Mouse (Mus musculus): ENCODE results near the gene Panx2. TPM values are rescaled to one million over a fixed set of nuclear protein-coding genes. Genes with fewer than 3 reads are reported as not detected.

Panx2 gene
- total and polyA plus RNA-seq, 3 experiments = not detected

GRCm38 (mm10) chr15:89084826-89085225 lies 25.3 kb downstream of the Panx2 start:
- Histone ChIP-seq H3K9me3 (replicated peaks; ENCODE audit: insufficient read depth, low read length) (no peaks in the 10 kb centered on the region), H3K27me3 (ENCODE audit: control insufficient read depth in 1 of 2, insufficient read depth in 2 of 2, low read length in 2 of 2) (no peaks in the 10 kb centered on the region), H3K4me3 (ENCODE audit: control insufficient read depth in 1 of 2, insufficient read depth in 1 of 2, low read depth in 2 of 2, low read length in 2 of 2) (no peak overlapping the region), H3K9ac (ENCODE audit: control insufficient read depth, low read depth, low read length, poor library complexity, severe bottlenecking) (no peak overlapping the region), H3K79me2 (ENCODE audit: control insufficient read depth, insufficient read depth, low read length, poor library complexity) (peaks cover 3% of the 10 kb centered on the region; the same call in 1 of the 2 replicates), H3K27ac (ENCODE audit: control insufficient read depth, low read depth, low read length) (no peak overlapping the region), H3K36me3 (ENCODE audit: control insufficient read depth in 1 of 2, insufficient read depth in 2 of 2, low read length in 2 of 2) (peaks cover 0 to 4% of the 10 kb centered on the region in 2 experiments; a peak in 1 of 4 replicates), H3K4me1 (ENCODE audit: control insufficient read depth in 1 of 2, insufficient read depth in 2 of 2, low read length in 2 of 2) (no peaks in the 10 kb centered on the region)
- no peak for DNase-seq (ENCODE audit: low read depth, low spot score)
- TF ChIP-seq MXI1 (IDR thresholded peaks at IDR 0.05; ENCODE audit: low read depth, low read length) (no peak), ZMIZ1 (IDR thresholded peaks at IDR 0.05; ENCODE audit: low read depth, low read length) (no peak), SMC3 (IDR thresholded peaks at IDR 0.05; ENCODE audit: low read depth, low read length) (no peak), HCFC1 (IDR thresholded peaks at IDR 0.05; ENCODE audit: low read depth, low read length) (no peak), ZKSCAN1 (IDR thresholded peaks at IDR 0.05; ENCODE audit: low read depth, low read length) (no peak), USF2 (IDR thresholded peaks at IDR 0.05; ENCODE audit: borderline replicate concordance in 1 of 2, insufficient read depth in 1 of 2, low read depth in 1 of 2, low read length in 2 of 2) (no peak), MAX (IDR thresholded peaks at IDR 0.05; ENCODE audit: low read length) (no peak)

- H3K79me2 ChIP-seq (ENCODE audit: control insufficient read depth, insufficient read depth, low read length, poor library complexity) = peaks cover 3% of the 10 kb centered on the region; the same call in 1 of the 2 replicates
- no peaks in the 10 kb centered on the region; a peak in 1 of 4 replicates for H3K36me3 ChIP-seq (ENCODE audit: control insufficient read depth in 1 of 2, insufficient read depth in 2 of 2, low read length in 2 of 2)
- DNase-seq (ENCODE audit: low read depth, low spot score) = peak; percentile 91
- H3K9me3 ChIP-seq (replicated peaks; ENCODE audit: insufficient read depth, low read length) = no peaks in the 10 kb centered on the region
- no peaks in the 10 kb centered on the region for H3K27me3 ChIP-seq (ENCODE audit: control insufficient read depth in 1 of 2, insufficient read depth in 2 of 2, low read length in 2 of 2)
- H3K4me3 ChIP-seq (ENCODE audit: control insufficient read depth in 1 of 2, insufficient read depth in 1 of 2, low read depth in 2 of 2, low read length in 2 of 2) = peak within 1 kb of the TSS; percentile 84 to 86
- peak within 1 kb of the TSS; percentile 95 for H3K9ac ChIP-seq (ENCODE audit: control insufficient read depth, low read depth, low read length, poor library complexity, severe bottlenecking)
- H3K4me1 ChIP-seq (ENCODE audit: control insufficient read depth in 1 of 2, insufficient read depth in 2 of 2, low read length in 2 of 2) = peaks cover 2% of the 10 kb centered on the region in 2 experiments; a peak in 2 of 4 replicates
- peak within 1 kb of the TSS; percentile 45; the same call in 1 of the 2 replicates for H3K27ac ChIP-seq (ENCODE audit: control insufficient read depth, low read depth, low read length)
- TF ChIP-seq ZMIZ1 (IDR thresholded peaks at IDR 0.05; ENCODE audit: low read depth, low read length) = peak; percentile 88
- TF ChIP-seq EP300 (IDR thresholded peaks at IDR 0.05; ENCODE audit: low read depth in 1 of 2, low read length in 2 of 2) = no peak
- TF ChIP-seq MYB (IDR thresholded peaks at IDR 0.05; ENCODE audit: low read depth, low read length) = no peak
- peak; percentile 74 for TF ChIP-seq ELF1 (IDR thresholded peaks at IDR 0.05; ENCODE audit: low read depth, low read length)
- TF ChIP-seq GATA1 (IDR thresholded peaks at IDR 0.05; ENCODE audit: low read depth, low read length) = no peak
- no peak for TF ChIP-seq ZKSCAN1 (IDR thresholded peaks at IDR 0.05; ENCODE audit: low read depth, low read length)
- no peak for TF ChIP-seq SMC3 (IDR thresholded peaks at IDR 0.05; ENCODE audit: low read depth, low read length)
- TF ChIP-seq JUND (IDR thresholded peaks at IDR 0.05; ENCODE audit: low read depth, low read length) = no peak
- no peak for TF ChIP-seq ZNF384 (IDR thresholded peaks at IDR 0.05; ENCODE audit: low read depth, low read length)
- no peak for TF ChIP-seq UBTF (IDR thresholded peaks at IDR 0.05; ENCODE audit: borderline replicate concordance, insufficient read depth, low read depth, low read length)
- no peak for TF ChIP-seq CTCF (IDR thresholded peaks at IDR 0.05 in 2 of 3, conservative IDR thresholded peaks at IDR 0.05 in 1 of 3; ENCODE audit: control insufficient read depth in 1 of 3, insufficient read depth in 1 of 3, low read depth in 2 of 3, low read length in 3 of 3, poor library complexity in 1 of 3, severe bottlenecking in 1 of 3)
- peak; percentile 78; the same call in 1 of the 2 replicates for TF ChIP-seq SIN3A (IDR thresholded peaks at IDR 0.05; ENCODE audit: low read length)
- TF ChIP-seq MXI1 (IDR thresholded peaks at IDR 0.05; ENCODE audit: low read depth, low read length) = 0 out of 2 replicates have a peak, but pooled peaks have one; percentile 46
- TF ChIP-seq CHD2 (IDR thresholded peaks at IDR 0.05; ENCODE audit: low read length) = no peak
- peak; percentile 49; the same call in 1 of the 2 replicates for TF ChIP-seq MAX (IDR thresholded peaks at IDR 0.05; ENCODE audit: low read length)
- TF ChIP-seq CHD1 (IDR thresholded peaks at IDR 0.05; ENCODE audit: low read depth, low read length) = no peak
- TF ChIP-seq MYC (IDR thresholded peaks at IDR 0.05; ENCODE audit: low read depth, low read length) = no peak; the same call in 1 of the 2 replicates
- no peak; the same call in 1 of the 2 replicates for TF ChIP-seq POLR2AphosphoS2 (IDR thresholded peaks at IDR 0.05; ENCODE audit: low read length)
- 0 out of 2 replicates have a peak, but pooled peaks have one; percentile 35 for TF ChIP-seq TBP (IDR thresholded peaks at IDR 0.05; ENCODE audit: low read depth, low read length)
- no peak for TF ChIP-seq TAL1 (IDR thresholded peaks at IDR 0.05; ENCODE audit: low read length)
- TF ChIP-seq USF2 (IDR thresholded peaks at IDR 0.05; ENCODE audit: borderline replicate concordance in 1 of 2, insufficient read depth in 1 of 2, low read depth in 1 of 2, low read length in 2 of 2) = no peak
- no peak for TF ChIP-seq NRF1 (IDR thresholded peaks at IDR 0.05; ENCODE audit: insufficient read depth, low read depth, low read length, poor library complexity, severe bottlenecking)
- TF ChIP-seq POLR2A (IDR thresholded peaks at IDR 0.05; ENCODE audit: control insufficient read depth in 1 of 2, insufficient read depth in 1 of 2, low read depth in 1 of 2, low read length in 2 of 2, poor library complexity in 1 of 2) = peak; percentile 86 to 93
- no peak for TF ChIP-seq POLR2AphosphoS5 (IDR thresholded peaks at IDR 0.05; ENCODE audit: borderline replicate concordance, low read depth, low read length)
- no peak for TF ChIP-seq E2F4 (IDR thresholded peaks at IDR 0.05; ENCODE audit: borderline replicate concordance, low read depth, low read length)
- no peak for TF ChIP-seq RAD21 (IDR thresholded peaks at IDR 0.05; ENCODE audit: low read depth, low read length)
- TF ChIP-seq MAZ (IDR thresholded peaks at IDR 0.05; ENCODE audit: low read depth, low read length) = peak; percentile 83; the same call in 1 of the 2 replicates
- TF ChIP-seq ZC3H11A (IDR thresholded peaks at IDR 0.05; ENCODE audit: low read depth, low read length) = no peak
These were observed 29.2 kb downstream of the Panx2 start, which contains the start of gene Selenoo for GRCm38 (mm10) chr15:89088607-89089247. TSS of gene Selenoo (plus strand) at chr15:89089084.

Measured in MEL (cell line).